Mouse (Mus musculus): ENCODE measurements around the gene Samm50. TPM values are rescaled to one million over a fixed set of nuclear protein-coding genes. Genes with fewer than 3 reads are reported as not detected.

The Samm50 gene
- polyA plus RNA-seq, 1 experiment from 2014 or later = 113 TPM

- Histone ChIP-seq H3K9me3 (0 out of 2 replicates have a peak, but pooled peaks cover under 1% of the 10 kb centered on the region), H3K27me3 (ENCODE audit: poor library complexity, severe bottlenecking) (peaks cover 27% of the 10 kb centered on the region), H3K4me1 (peaks cover 29% of the 10 kb centered on the region), H3K4me3 (no peak overlapping the region), H3K27ac (no peak overlapping the region), H3K36me3 (replicated peaks) (no peaks in the 10 kb centered on the region)
- WGBS = 90% methylated on average over 7 of the region's 7 CpGs
- no peak for DNase-seq (ENCODE audit: extremely low spot score, low spot score)
Observed at GRCm38 (mm10) chr15:84252645-84253044, 60.6 kb downstream of the Samm50 start.

- Histone ChIP-seq H3K4me3 (no peak overlapping the region), H3K9me3 (no peaks in the 10 kb centered on the region), H3K4me1 (peaks cover 40% of the 10 kb centered on the region), H3K27me3 (ENCODE audit: poor library complexity, severe bottlenecking) (peaks cover 37% of the 10 kb centered on the region), H3K36me3 (replicated peaks) (no peaks in the 10 kb centered on the region), H3K27ac (no peak overlapping the region)
- no peak for DNase-seq (ENCODE audit: extremely low spot score, low spot score)
- WGBS = 85% methylated on average over 11 of the region's 11 CpGs
Observed at GRCm38 (mm10) chr15:84253757-84254156, 61.7 kb downstream of the Samm50 start.

- 87% methylated on average over 8 of the region's 8 CpGs for WGBS
- peaks cover 46% of the 10 kb centered on the region for H3K4me1 ChIP-seq
- H3K27ac ChIP-seq = no peak overlapping the region
Observed at GRCm38 (mm10) chr15:84254387-84254786, 62.3 kb downstream of the Samm50 start.

GRCm38 (mm10) chr15:84256254-84256850, 64.3 kb downstream of the Samm50 start:
- no peaks in the 10 kb centered on the region for H3K9me3 ChIP-seq
- DNase-seq (ENCODE audit: extremely low spot score, low spot score) = no peak
- WGBS = 79% methylated on average over 12 of the region's 12 CpGs
- H3K4me1 ChIP-seq = peaks cover 60% of the 10 kb centered on the region
- no peak overlapping the region for H3K27ac ChIP-seq
- peaks cover 57% of the 10 kb centered on the region for H3K27me3 ChIP-seq (ENCODE audit: poor library complexity, severe bottlenecking)
- H3K4me3 ChIP-seq = no peak overlapping the region
- H3K36me3 ChIP-seq (replicated peaks) = no peaks in the 10 kb centered on the region

More at GRCm38 (mm10) chr15:84254387-84254786, 62.3 kb downstream of the Samm50 start:
- DNase-seq (ENCODE audit: extremely low spot score, low spot score) = no peak
- Histone ChIP-seq H3K4me3 (no peak overlapping the region), H3K27me3 (ENCODE audit: poor library complexity, severe bottlenecking) (peaks cover 43% of the 10 kb centered on the region), H3K9me3 (no peaks in the 10 kb centered on the region), H3K36me3 (replicated peaks) (no peaks in the 10 kb centered on the region)

- WGBS = 93% methylated on average over 5 of the region's 5 CpGs
- Histone ChIP-seq H3K27ac (no peak overlapping the region), H3K27me3 (ENCODE audit: poor library complexity, severe bottlenecking) (peaks cover 62% of the 10 kb centered on the region), H3K4me3 (no peak overlapping the region), H3K36me3 (replicated peaks) (no peaks in the 10 kb centered on the region), H3K4me1 (peaks cover 58% of the 10 kb centered on the region), H3K9me3 (no peaks in the 10 kb centered on the region)
- no peak for DNase-seq (ENCODE audit: extremely low spot score, low spot score)
Observed at GRCm38 (mm10) chr15:84256864-84257263, 64.8 kb downstream of the Samm50 start.

- no peak for DNase-seq (ENCODE audit: extremely low spot score, low spot score)
- WGBS = 52% methylated on average over 9 of the region's 9 CpGs
- Histone ChIP-seq H3K4me1 (peaks cover 55% of the 10 kb centered on the region), H3K27me3 (ENCODE audit: poor library complexity, severe bottlenecking) (peaks cover 74% of the 10 kb centered on the region), H3K9me3 (no peaks in the 10 kb centered on the region), H3K36me3 (replicated peaks) (no peaks in the 10 kb centered on the region), H3K27ac (no peak overlapping the region), H3K4me3 (no peak overlapping the region)
Observed at GRCm38 (mm10) chr15:84258602-84259355, 66.7 kb downstream of the Samm50 start.

- H3K36me3 ChIP-seq (replicated peaks) = no peaks in the 10 kb centered on the region
- H3K27me3 ChIP-seq (ENCODE audit: poor library complexity, severe bottlenecking) = peaks cover 69% of the 10 kb centered on the region
- 33% methylated on average over 22 of the region's 22 CpGs for WGBS
- DNase-seq (ENCODE audit: extremely low spot score, low spot score) = peak; percentile 77
- peak overlapping the region; percentile 21; the same call in 1 of the 2 replicates for H3K4me3 ChIP-seq
- H3K4me1 ChIP-seq = peaks cover 61% of the 10 kb centered on the region
- H3K9me3 ChIP-seq = no peaks in the 10 kb centered on the region
- H3K27ac ChIP-seq = 0 out of 2 replicates have a peak overlapping the region, but pooled peaks have one; percentile 33
Observed at GRCm38 (mm10) chr15:84260123-84260822, 68.2 kb downstream of the Samm50 start.

- Histone ChIP-seq H3K27ac (no peak overlapping the region), H3K36me3 (replicated peaks) (no peaks in the 10 kb centered on the region), H3K9me3 (no peaks in the 10 kb centered on the region), H3K27me3 (ENCODE audit: poor library complexity, severe bottlenecking) (peaks cover 52% of the 10 kb centered on the region), H3K4me1 (peaks cover 54% of the 10 kb centered on the region), H3K4me3 (no peak overlapping the region)
- 92% methylated on average over 6 of the region's 6 CpGs for WGBS
- no peak for DNase-seq (ENCODE audit: extremely low spot score, low spot score)
Observed at GRCm38 (mm10) chr15:84262630-84263029, 70.6 kb downstream of the Samm50 start.

GRCm38 (mm10) chr15:84263573-84263972, 71.5 kb downstream of the Samm50 start:
- peaks cover 45% of the 10 kb centered on the region for H3K4me1 ChIP-seq
- no peak overlapping the region for H3K27ac ChIP-seq

GRCm38 (mm10) chr15:84265141-84265540, 73.1 kb downstream of the Samm50 start:
- H3K27me3 ChIP-seq (ENCODE audit: poor library complexity, severe bottlenecking) = peaks cover 28% of the 10 kb centered on the region
- WGBS = 79% methylated on average over 11 of the region's 11 CpGs
- no peaks in the 10 kb centered on the region for H3K9me3 ChIP-seq
- H3K4me3 ChIP-seq = no peak overlapping the region
- peak overlapping the region; percentile 62; the same call in 1 of the 2 replicates for H3K27ac ChIP-seq
- peaks cover 30% of the 10 kb centered on the region for H3K4me1 ChIP-seq
- no peaks in the 10 kb centered on the region for H3K36me3 ChIP-seq (replicated peaks)
- DNase-seq (ENCODE audit: extremely low spot score, low spot score) = no peak

More at GRCm38 (mm10) chr15:84263573-84263972, 71.5 kb downstream of the Samm50 start:
- Histone ChIP-seq H3K4me3 (no peak overlapping the region), H3K36me3 (replicated peaks) (no peaks in the 10 kb centered on the region), H3K27me3 (ENCODE audit: poor library complexity, severe bottlenecking) (peaks cover 43% of the 10 kb centered on the region), H3K9me3 (no peaks in the 10 kb centered on the region)
- WGBS = 49% methylated on average over 2 of the region's 2 CpGs
- no peak for DNase-seq (ENCODE audit: extremely low spot score, low spot score)

- peaks cover 22% of the 10 kb centered on the region for H3K27me3 ChIP-seq (ENCODE audit: poor library complexity, severe bottlenecking)
- H3K4me1 ChIP-seq = peaks cover 20% of the 10 kb centered on the region
- WGBS = 82% methylated on average over 4 of the region's 4 CpGs
- DNase-seq (ENCODE audit: extremely low spot score, low spot score) = no peak
- no peak overlapping the region for H3K4me3 ChIP-seq
- no peaks in the 10 kb centered on the region for H3K36me3 ChIP-seq (replicated peaks)
- no peaks in the 10 kb centered on the region for H3K9me3 ChIP-seq
- H3K27ac ChIP-seq = no peak overlapping the region
Observed at GRCm38 (mm10) chr15:84266290-84266689, 74.2 kb downstream of the Samm50 start.
